Mouse (Mus musculus) liver, postnatal 0 days (tissue): ENCODE results near the gene Lurap1.
A peak's percentile ranks its signal among the peaks of the same experiment; 100 is the strongest.

Experiments used
- CTCF ChIP-seq: sonication (generic); IDR thresholded peaks from 2 replicates; pipeline ENCODE4 v1.5.1; 2016; ENCODE audit warnings: antibody characterized with exemption, low read depth
- EP300 ChIP-seq: IDR thresholded peaks from 2 replicates; pipeline ENCODE4 v1.6.1; 2016; ENCODE audit warnings: antibody characterized with exemption, low read depth, mild to moderate bottlenecking

DNA sequence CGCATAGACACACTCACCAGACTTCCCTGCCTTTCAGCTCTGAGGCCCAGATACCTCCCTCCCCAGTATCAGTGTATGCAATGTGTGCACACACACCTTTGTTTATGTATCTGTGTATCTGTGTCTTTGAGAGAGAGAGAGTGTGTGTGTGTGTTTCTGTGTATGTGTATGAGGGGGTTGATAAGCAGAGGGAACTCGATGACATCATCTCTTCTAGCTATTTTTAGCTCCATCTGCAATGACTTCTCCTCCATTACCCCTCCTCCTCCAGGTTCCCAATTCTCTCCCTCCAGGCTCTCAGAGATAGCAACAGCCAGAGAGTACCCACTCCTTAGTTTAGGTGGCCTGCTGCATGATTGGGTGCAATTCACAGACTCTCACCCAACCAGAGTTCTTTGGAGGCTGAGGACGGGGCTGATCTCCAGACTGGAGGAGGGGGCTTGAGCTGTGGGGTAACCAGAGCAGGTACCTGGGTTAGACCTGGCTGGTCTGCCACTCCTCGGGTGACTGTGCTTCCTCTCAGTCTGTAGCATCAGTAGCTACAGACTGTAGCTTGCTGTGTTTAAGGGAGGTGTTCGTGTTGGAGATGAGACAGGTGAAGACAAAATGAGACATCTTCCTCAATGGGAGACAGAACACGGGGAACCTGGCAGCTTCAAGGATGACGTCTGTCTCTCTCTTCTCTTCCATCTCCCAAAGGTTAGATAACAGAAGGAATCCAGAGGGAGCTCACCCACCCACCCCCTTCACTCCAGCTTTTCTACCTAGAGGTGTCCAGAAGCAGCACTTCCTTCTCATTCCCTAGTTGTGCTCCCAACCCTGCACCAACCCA, 24.8 kb upstream of the Lurap1 start:
- TF ChIP-seq CTCF: no peak
- TF ChIP-seq EP300: peak; percentile 77
